13 mouse cellular contexts compared by ENCODE assay signal in genomic region chr9:58659989-58660388, GRCm38 (mm10).
A peak's percentile ranks its signal among the peaks of the same experiment; 100 is the strongest.
DNase-seq lines count a peak whose midpoint lies in the region; ATAC-seq lines count a peak whose summit lies in the region.
"Had no signal": no experiment of that assay in that cellular context is flagged by ENCODE, and none has a peak within 500 bp of the region (broad histone marks: within the 10 kb centered on the region; RNA-seq: fewer than 3 reads in every experiment).

No protein-coding gene starts in this region.

- 73% methylated on average over 9 of the region's 9 CpGs for WGBS in heart, embryonic 11.5 days (ENCODE audit: insufficient replicate concordance)
- WGBS in midbrain, embryonic 10.5 days = 81% methylated on average over 9 of the region's 9 CpGs
- WGBS in midbrain, embryonic 16.5 days = 83% methylated on average over 9 of the region's 9 CpGs
- whole genome bisulfite sequencing in liver, embryonic 13.5 days (ENCODE audit: insufficient replicate concordance) = 46% methylated on average over 9 of the region's 9 CpGs
- 71% methylated on average over 9 of the region's 9 CpGs for WGBS in stomach, embryonic 15.5 days
- 85% methylated on average over 9 of the region's 9 CpGs for WGBS in hindbrain, embryonic 16.5 days

- H3K9me3 ChIP-seq in heart, embryonic 11.5 days (replicated peaks; ENCODE audit: control insufficient read depth, low read length) = no peaks in the 10 kb centered on the region
- no peaks in the 10 kb centered on the region for H3K9me3 ChIP-seq in midbrain, embryonic 10.5 days (replicated peaks)
- no peaks in the 10 kb centered on the region for H3K9me3 ChIP-seq in midbrain, embryonic 16.5 days (replicated peaks; ENCODE audit: control insufficient read depth, low read length, poor library complexity, severe bottlenecking)
- H3K9me3 ChIP-seq in liver, embryonic 13.5 days (replicated peaks) = no peaks in the 10 kb centered on the region
- no peaks in the 10 kb centered on the region for H3K9me3 ChIP-seq in stomach, embryonic 15.5 days
- no peaks in the 10 kb centered on the region for H3K9me3 ChIP-seq in hindbrain, embryonic 16.5 days (ENCODE audit: control insufficient read depth, low read length)

- no peak overlapping the region for H3K4me2 ChIP-seq in heart, embryonic 11.5 days
- H3K4me2 ChIP-seq in midbrain, embryonic 16.5 days (ENCODE audit: low read length) = no peak overlapping the region
- H3K4me2 ChIP-seq in liver, embryonic 13.5 days = peak overlapping the region; percentile 35
- no peak overlapping the region for H3K4me2 ChIP-seq in stomach, embryonic 15.5 days
- no peak overlapping the region for H3K4me2 ChIP-seq in hindbrain, embryonic 16.5 days (ENCODE audit: low read length)

- H3K27ac ChIP-seq in heart, embryonic 11.5 days (ENCODE audit: low read depth, low read length) = peak overlapping the region; percentile 68
- H3K27ac ChIP-seq in midbrain, embryonic 10.5 days (replicated peaks) = peak overlapping the region; percentile 53; the same call in 1 of the 2 replicates
- H3K27ac ChIP-seq in midbrain, embryonic 16.5 days (ENCODE audit: low read length) = no peak overlapping the region
- peak overlapping the region; percentile 98 for H3K27ac ChIP-seq in liver, embryonic 13.5 days
- 0 out of 2 replicates have a peak overlapping the region, but pooled peaks have one; percentile 16 for H3K27ac ChIP-seq in stomach, embryonic 15.5 days
- H3K27ac ChIP-seq in hindbrain, embryonic 16.5 days (ENCODE audit: low read depth, low read length) = no peak overlapping the region
- H3K27ac ChIP-seq: layer of hippocampus, adult 2 months had no signal

- H3K27me3 ChIP-seq in heart, embryonic 11.5 days (ENCODE audit: control insufficient read depth, insufficient read depth, low read length) = no peaks in the 10 kb centered on the region
- no peaks in the 10 kb centered on the region for H3K27me3 ChIP-seq in midbrain, embryonic 10.5 days (ENCODE audit: low read depth, poor library complexity, severe bottlenecking)
- no peaks in the 10 kb centered on the region for H3K27me3 ChIP-seq in midbrain, embryonic 16.5 days (ENCODE audit: control insufficient read depth, insufficient read depth, low read depth, low read length)
- no peaks in the 10 kb centered on the region for H3K27me3 ChIP-seq in liver, embryonic 13.5 days
- H3K27me3 ChIP-seq in stomach, embryonic 15.5 days (replicated peaks) = no peaks in the 10 kb centered on the region
- H3K27me3 ChIP-seq in hindbrain, embryonic 16.5 days (replicated peaks; ENCODE audit: control insufficient read depth, insufficient read depth, low read length) = no peaks in the 10 kb centered on the region

- H3K4me3 ChIP-seq in heart, embryonic 11.5 days (ENCODE audit: low read depth, low read length) = no peak overlapping the region
- no peak overlapping the region for H3K4me3 ChIP-seq in midbrain, embryonic 10.5 days
- H3K4me3 ChIP-seq in midbrain, embryonic 16.5 days (ENCODE audit: low read depth, low read length) = no peak overlapping the region
- no peak overlapping the region for H3K4me3 ChIP-seq in liver, embryonic 13.5 days (replicated peaks)
- H3K4me3 ChIP-seq in stomach, embryonic 15.5 days (replicated peaks) = no peak overlapping the region
- no peak overlapping the region for H3K4me3 ChIP-seq in hindbrain, embryonic 16.5 days (ENCODE audit: low read length)
- H3K4me3 ChIP-seq: layer of hippocampus, adult 2 months had no signal

- H3K36me3 ChIP-seq in heart, embryonic 11.5 days (ENCODE audit: control insufficient read depth, insufficient read depth, low read length) = peaks cover 8% of the 10 kb centered on the region
- H3K36me3 ChIP-seq in midbrain, embryonic 10.5 days = peaks cover 19% of the 10 kb centered on the region
- peaks cover 6% of the 10 kb centered on the region; the same call in 1 of the 2 replicates for H3K36me3 ChIP-seq in midbrain, embryonic 16.5 days (ENCODE audit: control insufficient read depth, insufficient read depth, low read length)
- H3K36me3 ChIP-seq in liver, embryonic 13.5 days = peaks cover 50% of the 10 kb centered on the region
- H3K36me3 ChIP-seq in stomach, embryonic 15.5 days = peaks cover 8% of the 10 kb centered on the region; the same call in 1 of the 2 replicates
- H3K36me3 ChIP-seq in hindbrain, embryonic 16.5 days (ENCODE audit: control insufficient read depth, insufficient read depth, low read length) = peaks cover 6% of the 10 kb centered on the region

- no peak for DNase-seq in heart, adult 18-20 months
- no peak for DNase-seq in midbrain, embryonic 10.5 days (ENCODE audit: low spot score)
- peak; percentile 76 for DNase-seq in liver, embryonic 13.5 days
- no peak for DNase-seq in thymus, postnatal 36 days
- DNase-seq: cerebellum, adult 9-10 months; forebrain, postnatal 0 days; kidney, adult 2 months; lung, postnatal 10 days had no signal

- peak overlapping the region; percentile 50; the same call in 1 of the 2 replicates for H3K9ac ChIP-seq in heart, embryonic 11.5 days (ENCODE audit: low read depth, low read length)
- no peak overlapping the region for H3K9ac ChIP-seq in midbrain, embryonic 16.5 days (ENCODE audit: low read depth, low read length)
- H3K9ac ChIP-seq in liver, embryonic 13.5 days = peak overlapping the region; percentile 75
- H3K9ac ChIP-seq in stomach, embryonic 15.5 days = no peak overlapping the region
- no peak overlapping the region for H3K9ac ChIP-seq in hindbrain, embryonic 16.5 days (ENCODE audit: low read depth, low read length)
- H3K9ac ChIP-seq: forebrain, postnatal 0 days had no signal

- H3K4me1 ChIP-seq in heart, embryonic 11.5 days (ENCODE audit: control insufficient read depth, insufficient read depth, low read length) = peaks cover 22% of the 10 kb centered on the region
- H3K4me1 ChIP-seq in midbrain, embryonic 10.5 days = no peaks in the 10 kb centered on the region
- no peaks in the 10 kb centered on the region for H3K4me1 ChIP-seq in midbrain, embryonic 16.5 days (ENCODE audit: control insufficient read depth, insufficient read depth, low read length)
- H3K4me1 ChIP-seq in liver, embryonic 13.5 days (replicated peaks) = peaks cover 89% of the 10 kb centered on the region
- H3K4me1 ChIP-seq in stomach, embryonic 15.5 days = no peaks in the 10 kb centered on the region; the same call in 1 of the 2 replicates
- H3K4me1 ChIP-seq in hindbrain, embryonic 16.5 days (ENCODE audit: control insufficient read depth, insufficient read depth, low read depth, low read length) = no peaks in the 10 kb centered on the region

- peak; percentile 78 for ATAC-seq in heart, embryonic 11.5 days (replicated peaks; ENCODE audit: insufficient number of reproducible peaks, low FRiP score, low TSS enrichment)
- ATAC-seq in midbrain, embryonic 16.5 days = no peak
- peak; percentile 83 for ATAC-seq in liver, embryonic 13.5 days (ENCODE audit: low read depth)
- no peak for ATAC-seq in stomach, embryonic 15.5 days (ENCODE audit: insufficient read depth, low FRiP score, low read depth)
- ATAC-seq in hindbrain, embryonic 16.5 days = no peak
- ATAC-seq: forebrain, postnatal 0 days had no signal

Comparison
In these comparisons a context has a peak if more than half of its experiments do, and no peak if none do; other contexts are left out.
1. H3K27ac ChIP-seq: peak in heart, embryonic 11.5 days (single experiment), midbrain, embryonic 10.5 days (single experiment), liver, embryonic 13.5 days (single experiment) and stomach, embryonic 15.5 days (single experiment); none in midbrain, embryonic 16.5 days (single experiment) and hindbrain, embryonic 16.5 days (single experiment).
2. ATAC-seq: peak in heart, embryonic 11.5 days (single experiment) and liver, embryonic 13.5 days (single experiment); none in midbrain, embryonic 16.5 days (single experiment), stomach, embryonic 15.5 days (single experiment) and hindbrain, embryonic 16.5 days (single experiment).
3. H3K9ac ChIP-seq: peak in heart, embryonic 11.5 days (single experiment) and liver, embryonic 13.5 days (single experiment); none in midbrain, embryonic 16.5 days (single experiment), stomach, embryonic 15.5 days (single experiment) and hindbrain, embryonic 16.5 days (single experiment).